Mouse (Mus musculus): Measurements from ENCODE around the gene Dmrt2.

The Dmrt2 gene

DNA sequence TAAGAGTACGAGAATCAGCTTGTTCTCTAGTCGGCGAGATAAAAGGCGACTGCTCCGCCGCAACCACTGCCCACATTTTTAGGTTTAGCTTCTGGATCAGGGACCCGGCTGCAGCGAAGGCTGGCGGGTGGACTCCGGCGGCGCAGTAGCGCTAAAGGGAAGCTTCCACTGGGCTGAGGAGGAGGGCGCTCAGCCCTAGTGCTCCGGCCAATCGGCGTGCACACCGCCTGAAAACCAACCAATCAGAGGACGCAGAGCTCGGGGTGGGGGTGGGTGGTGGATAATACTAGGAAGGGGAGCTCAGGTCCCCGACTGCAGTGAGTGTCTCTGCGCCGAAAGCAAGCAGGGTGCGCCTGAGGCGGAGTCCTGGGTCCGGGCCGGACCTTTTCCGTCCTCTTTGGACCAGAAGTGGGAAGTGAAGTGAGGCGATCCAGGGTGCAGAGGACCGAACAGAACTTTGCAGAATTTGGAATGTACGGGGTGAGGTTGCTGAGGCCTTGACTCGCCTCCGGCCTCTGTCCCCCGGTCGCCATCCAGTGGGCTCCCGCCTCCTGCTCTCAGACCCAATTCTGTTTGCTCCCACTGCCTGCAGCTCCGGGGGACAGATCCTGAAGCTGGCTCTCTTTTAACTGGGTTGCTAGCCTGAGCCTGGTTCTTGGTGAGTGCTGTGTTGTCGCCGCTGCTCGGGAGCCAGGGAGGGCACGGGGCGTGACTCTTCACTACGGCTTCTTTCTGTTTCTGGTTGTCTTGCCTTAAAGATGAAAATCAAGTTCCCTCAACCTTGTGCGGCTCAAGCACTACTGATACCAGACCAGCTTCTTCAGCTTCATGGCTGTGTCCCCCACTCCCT, at the start of gene Dmrt2:
Gene Dmrt2, plus strand, starts transcription at position 311 of the 850 bp plus-strand sequence.
- DNase-seq (ENCODE audit: low read depth, low spot score) = peak; percentile 94

DNA sequence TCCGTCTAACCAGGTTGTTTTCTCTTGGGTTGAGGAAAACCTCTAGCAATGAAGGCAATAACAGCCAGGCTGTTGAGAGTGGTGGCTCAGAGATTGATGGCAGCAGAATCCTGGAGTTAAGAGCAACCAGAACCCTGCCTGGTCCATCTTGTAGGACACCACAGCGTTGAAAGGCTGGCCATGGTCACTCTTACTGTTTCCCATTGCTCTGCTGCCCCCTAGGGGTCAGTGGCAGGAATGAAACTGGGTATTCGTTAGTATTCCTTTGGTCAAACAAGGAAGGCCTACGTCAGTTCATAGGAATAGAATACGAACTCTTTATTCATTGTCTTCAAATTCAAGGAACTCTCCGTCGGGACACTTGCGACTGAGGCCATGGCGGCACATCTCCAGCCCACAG, 43.7 kb upstream of the Dmrt2 start:
- DNase-seq (ENCODE audit: low read depth, low spot score) = peak; percentile 34

DNA sequence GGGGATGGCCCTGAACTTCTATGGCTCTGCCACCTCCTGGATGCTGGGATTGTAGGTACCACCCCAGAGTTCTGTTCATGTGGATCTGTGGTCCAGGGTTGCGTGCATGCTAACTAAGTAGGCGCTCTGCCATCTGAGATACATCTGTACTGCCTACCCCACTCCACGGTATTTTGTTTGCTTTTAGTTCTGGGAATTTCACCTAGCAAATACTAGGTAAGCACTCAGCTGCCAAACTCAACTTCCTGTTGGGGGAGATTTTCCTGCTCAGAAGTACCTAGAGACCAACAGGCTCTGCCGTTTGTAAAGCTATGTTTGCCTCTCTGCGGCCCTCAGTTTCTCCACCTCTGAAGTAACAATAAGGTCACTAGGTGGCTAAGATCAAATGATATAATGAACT, 37.1 kb upstream of the Dmrt2 start:
- DNase-seq (ENCODE audit: low read depth, low spot score) = no peak

DNA sequence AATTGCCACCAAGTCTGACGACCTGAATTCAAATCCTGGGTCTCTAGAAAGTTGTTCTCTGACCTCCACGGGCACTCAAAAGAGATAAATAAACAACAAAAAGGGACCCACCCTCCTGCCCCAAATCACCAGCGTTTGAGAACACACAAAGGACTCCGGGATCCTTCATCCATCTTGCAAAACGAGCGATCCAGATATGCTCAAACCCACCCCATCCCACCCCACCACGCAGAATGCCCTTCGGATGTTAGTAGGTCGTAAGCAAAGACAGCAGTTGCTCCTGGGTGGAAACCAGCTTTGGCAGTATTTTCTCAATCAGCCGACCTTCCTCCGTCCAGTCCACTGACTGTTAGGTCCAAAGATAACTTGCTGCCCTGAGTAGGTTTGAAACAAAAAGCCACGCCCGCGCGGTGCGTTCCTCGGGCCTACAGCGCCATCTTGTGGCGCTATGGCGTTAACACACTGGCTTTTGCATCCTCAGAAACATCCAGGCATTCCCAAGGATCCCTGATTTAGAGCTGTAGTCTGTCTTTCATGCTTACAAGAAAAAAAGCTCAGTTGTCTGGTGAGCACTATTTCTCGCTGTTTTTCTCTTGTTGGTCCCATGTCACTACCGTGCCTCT, 36.5 kb upstream of the Dmrt2 start:
- peak; percentile 60 for DNase-seq (ENCODE audit: low read depth, low spot score)

DNA sequence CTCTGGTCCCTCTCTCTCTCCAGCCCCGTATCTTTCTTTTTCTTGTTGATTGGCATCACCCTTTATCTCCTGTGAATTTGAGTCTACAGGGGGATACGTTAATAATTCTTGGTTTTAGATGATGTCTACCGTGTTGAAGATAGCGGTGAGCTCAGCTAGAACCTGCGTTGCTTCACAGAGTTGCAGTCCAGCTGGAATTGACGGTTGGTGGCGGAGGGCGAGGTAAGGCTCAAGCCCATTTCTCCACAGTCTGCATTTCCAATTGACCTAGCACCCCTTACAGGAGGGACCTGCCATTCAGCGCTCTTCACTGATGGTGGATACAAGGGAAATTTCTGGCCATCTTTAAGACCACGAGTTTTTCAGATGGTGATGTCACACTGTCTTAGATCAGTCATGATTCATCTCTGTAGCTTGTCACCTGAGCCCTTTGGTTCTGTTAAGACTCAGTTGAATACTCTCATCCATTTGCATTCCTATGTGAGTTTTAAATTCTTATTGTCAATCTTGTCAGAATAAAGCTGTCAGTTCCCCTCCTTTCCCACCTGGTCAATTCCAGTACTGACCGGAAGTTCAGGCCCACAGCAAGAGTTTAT, 33.3 kb upstream of the Dmrt2 start:
- DNase-seq (ENCODE audit: low read depth, low spot score) = no peak

DNA sequence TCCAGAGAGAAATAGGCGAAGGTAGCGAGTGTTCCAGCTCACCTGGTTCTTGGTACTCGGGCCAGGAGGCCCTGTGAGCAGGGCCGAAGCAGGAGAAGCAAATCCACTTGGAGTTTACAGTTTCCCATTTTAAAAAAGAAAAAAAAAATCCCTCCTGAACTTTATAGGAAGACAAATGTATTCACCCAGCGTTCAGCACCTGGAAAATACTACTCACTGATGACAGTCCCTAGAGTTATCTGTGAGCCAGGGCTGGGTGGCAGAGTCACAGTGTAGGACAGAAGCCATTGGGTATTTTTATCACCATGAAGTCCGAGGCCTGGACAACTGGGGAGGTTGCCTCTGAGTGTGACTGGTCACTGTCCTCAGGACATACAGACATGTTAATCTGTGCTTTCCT, 30.4 kb upstream of the Dmrt2 start:
- no peak for DNase-seq (ENCODE audit: low read depth, low spot score)

DNA sequence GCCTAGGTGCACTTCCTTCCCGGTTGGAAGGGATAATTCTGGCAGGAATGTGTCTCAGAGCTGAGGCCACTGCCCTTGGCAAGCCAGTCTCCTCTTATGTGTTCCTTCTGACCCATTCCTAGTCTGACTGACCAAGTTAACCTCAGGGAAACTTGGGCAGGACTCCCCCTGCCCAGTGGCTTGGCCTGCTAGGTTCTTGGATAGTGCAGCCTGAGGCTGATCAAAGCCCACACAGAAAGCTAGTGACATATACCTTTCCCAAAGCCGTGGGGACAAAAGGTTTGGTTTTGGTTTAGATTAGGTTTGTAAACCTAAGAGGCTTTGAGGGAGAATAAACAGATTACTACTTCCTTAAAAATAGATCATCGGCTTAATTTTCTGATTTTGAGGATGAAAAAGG, 25.1 kb upstream of the Dmrt2 start:
- DNase-seq (ENCODE audit: low read depth, low spot score) = no peak

DNA sequence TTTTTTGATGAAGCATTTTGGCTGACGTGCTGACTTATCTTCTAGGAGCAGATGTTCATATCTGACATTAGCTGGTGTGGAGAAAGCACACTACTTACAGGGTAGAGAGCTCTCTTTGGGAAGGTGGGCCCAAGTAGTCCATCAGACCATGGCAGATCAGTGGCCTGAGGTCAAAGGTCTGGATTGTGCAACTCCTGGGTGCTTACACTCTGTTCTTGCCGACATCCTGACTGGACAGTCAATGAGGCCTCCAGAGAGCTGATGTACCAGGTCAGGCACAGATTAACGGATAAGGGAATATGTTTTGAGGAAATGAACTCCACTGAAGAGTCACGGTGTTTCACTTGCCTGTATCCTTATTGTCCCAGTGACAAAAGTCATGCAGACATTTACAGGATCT, 23.5 kb upstream of the Dmrt2 start:
- DNase-seq (ENCODE audit: low read depth, low spot score) = no peak

DNA sequence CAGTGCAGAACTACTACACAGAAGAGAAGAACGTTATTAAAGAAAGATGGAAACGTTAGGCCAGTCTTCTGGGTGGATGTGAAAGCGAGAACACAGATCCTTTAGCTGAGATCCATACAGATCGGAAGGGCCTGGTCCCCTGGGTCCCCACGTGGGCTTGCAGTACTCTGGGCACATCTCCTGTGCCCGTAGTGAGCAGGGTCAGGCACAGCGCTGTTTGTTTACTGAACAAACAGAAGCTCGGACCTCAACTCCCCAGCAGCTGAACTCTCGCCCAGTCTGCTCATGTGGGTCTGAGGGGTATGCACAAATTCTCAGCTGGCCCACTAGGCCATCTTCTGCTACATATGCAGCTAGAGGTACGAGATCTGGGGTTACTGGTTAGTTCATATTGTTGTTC, 21.7 kb upstream of the Dmrt2 start:
- no peak for DNase-seq (ENCODE audit: low read depth, low spot score)

DNA sequence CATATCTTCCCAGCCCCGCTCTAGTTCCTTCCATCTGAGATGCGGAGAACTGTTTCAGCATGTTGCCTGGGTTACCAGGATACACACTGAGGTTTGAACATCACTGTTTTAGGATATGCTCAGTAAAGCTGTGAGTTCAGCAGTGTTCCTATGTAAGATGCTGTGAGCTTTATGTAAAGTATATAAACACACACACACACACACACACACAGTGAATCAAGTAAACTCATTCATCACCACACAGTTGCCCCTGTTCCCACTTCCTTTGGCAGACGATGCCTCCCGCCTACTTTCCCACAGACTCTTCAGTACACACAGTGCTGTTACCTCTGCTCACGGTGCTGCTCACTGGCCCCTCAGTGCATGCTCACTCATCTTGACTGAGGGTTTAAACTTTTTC, 19.7 kb upstream of the Dmrt2 start:
- no peak for DNase-seq (ENCODE audit: low read depth, low spot score)

DNA sequence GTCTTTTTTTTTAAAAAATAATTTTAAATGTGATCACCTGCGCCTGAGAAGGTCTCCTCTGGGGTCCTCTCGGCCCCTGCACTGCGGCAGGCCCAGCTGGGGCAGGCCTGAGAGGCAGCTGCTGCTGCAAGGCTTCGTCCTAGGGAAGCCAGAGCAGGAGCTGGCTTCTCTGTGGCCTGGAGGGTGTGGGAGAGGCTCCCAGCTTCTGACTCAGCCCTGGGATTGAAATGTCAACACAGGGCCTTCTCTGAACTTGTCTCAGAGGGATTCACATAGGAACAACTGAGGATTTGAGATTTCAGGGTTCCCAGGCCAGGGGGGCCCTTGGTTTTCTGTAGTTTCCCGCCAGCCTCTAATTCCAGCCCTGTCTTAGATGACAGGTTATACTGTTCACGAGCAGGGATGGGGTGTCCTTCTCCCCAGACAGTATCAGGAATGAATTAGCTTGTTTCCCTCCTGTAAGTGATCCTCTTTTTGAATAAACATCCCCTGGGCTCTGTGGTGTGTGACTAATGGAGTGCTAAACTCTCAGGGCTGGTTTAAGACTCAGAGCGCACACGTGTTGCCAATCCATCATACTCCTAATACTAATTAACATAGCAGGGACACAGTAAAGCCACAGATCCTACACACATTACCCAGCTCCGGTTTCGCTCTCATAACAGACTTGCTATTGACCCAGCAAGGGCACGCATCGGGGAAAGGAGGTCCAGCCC, 18.0 kb upstream of the Dmrt2 start:
- DNase-seq (ENCODE audit: low read depth, low spot score) = no peak

DNA sequence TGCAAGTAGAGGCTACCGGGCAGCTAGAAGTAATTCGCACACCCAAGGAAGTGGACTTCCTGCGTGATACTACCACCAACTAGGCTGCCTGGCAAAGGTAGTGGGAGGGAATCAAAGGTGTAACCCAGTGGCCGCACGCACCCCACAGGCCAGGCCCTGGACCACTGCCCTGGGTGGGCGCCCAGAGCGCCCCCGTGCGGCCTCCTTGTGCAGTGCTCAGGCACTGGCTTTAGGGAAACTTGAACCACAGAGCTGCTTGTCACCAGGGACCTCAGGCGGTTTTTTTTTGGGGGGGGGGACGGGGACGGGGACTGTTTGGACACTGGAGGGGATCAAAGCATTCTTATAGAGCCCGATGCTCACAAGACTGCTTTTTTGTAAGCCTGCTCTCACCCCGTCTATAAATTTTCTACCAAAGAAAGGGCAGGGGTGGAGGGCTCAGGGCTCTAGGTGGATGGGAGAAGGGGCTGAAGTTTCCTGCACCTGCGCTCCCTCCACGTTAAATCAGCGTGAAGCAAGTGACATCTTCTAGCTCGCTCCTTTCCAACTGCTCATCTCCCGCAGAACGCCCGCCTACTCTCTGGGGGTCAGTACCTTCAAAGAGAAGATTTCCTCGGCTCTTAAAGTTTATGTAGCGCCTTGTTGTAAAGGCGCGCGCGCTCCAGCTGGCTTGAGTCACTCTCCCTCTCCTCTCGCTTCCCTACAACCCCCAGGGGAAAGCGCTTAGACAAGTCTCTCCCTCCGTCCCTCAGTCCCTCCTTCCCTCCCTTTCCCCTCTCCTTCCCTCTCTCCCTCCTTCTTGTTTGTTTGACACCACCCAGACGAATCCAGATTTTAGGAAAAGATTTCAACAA, 6.5 kb upstream of the Dmrt2 start:
- no peak for DNase-seq (ENCODE audit: low read depth, low spot score)

DNA sequence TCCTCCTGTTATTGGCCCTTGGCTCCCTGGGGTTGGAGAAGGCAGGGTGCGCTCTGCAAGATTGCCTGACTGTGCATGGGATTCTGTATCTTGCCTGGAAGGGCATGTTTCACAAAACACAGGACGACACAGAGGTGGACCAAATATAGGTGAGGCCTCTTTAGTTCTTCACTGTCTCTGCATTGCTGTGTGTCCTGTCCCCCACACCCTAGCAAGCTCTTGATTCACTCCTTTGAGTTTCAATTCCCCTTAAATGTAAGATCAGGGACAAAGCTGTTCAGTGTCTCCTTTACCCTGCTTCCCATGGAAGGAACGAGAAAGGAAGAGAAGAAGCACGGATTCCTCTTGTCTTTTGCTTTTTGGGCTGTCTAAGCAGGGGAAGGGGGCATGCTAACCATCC, 4.4 kb upstream of the Dmrt2 start:
- no peak for DNase-seq (ENCODE audit: low read depth, low spot score)

DNA sequence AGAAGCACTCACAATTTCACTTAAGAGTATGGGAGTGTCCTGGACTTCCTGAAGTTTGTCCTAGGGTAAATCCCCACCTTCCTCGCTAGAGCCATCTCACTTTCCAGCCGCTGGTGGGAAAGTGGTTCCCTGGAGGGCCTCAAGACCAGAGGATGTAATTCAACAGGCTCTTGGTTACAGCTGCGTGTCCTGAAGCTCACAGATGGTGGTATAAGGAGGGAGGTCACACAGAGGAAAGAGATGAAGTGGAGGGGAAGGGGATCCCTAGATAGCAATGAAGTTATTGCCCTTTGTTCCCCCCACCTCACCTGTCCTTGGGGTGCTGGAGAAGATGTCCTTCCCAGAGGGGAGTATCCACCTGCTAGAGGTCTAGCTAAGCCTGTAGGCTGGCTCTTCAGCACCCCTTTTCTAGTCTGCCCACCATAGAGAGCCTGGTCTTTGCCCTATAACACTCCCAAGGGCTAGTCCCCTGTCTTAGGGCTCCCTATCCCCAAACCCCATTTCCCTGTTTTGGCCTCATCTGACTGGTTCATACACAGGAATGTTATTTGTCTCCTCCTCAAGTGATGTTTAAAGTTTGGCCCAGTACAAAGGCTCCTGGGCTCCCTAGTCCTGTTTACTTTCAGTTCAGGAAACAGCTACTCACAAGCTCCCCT, 2.5 kb upstream of the Dmrt2 start:
- DNase-seq (ENCODE audit: low read depth, low spot score) = no peak

DNA sequence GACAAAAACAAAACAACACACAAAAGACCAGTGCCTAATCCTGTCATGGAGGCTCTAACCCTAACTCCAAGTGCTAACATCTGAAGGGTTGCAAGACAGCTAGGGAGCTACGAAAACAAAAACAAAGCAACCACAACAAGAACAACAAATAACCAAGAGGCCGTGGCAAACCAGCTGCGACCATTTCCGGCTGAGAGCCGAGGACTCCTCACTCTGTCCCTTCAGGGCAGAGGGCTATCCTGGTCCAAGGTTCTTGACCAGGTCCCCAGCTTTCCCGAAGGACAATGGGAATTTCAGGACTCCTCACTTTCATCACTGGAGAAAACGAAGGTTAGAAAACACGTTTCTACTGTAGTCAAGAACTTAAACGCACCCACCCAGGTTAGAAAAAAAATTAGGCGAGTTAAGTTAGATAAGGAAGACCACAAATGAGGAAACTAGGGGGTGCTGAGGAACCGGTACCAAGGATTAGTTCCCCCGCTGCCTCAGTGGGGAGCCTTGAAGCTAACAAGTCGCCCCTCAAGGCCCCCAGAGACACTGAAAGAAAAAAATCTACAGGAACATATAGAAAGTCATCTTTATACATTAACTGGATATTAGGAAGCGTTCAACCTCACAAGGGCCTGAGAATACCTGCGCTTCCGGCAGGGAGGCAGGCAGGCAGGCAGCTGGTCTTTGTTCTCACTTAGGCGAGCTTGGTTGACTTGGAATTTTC, 1.5 kb upstream of the Dmrt2 start:
- no peak for DNase-seq (ENCODE audit: low read depth, low spot score)

DNA sequence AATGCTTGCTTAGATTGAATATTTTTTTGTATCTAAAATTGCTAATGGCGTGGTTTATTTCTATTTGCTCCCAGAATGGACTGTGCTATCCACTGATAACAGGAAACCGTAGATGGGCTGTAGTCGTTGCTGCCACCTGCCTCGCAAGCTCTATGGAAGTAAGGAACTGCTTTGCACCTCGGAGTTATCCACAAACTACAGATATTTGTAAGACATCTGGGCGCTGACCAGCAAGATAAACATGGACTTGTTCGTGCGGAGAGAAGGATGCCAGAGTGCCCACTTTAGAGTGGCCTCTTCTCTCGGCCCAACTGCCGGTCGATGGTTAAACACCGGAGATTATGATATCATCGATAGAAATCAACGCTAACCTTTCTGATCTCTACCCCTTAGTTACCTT, 530 bp upstream of the Dmrt2 start:
- no peak for DNase-seq (ENCODE audit: low read depth, low spot score)

DNA sequence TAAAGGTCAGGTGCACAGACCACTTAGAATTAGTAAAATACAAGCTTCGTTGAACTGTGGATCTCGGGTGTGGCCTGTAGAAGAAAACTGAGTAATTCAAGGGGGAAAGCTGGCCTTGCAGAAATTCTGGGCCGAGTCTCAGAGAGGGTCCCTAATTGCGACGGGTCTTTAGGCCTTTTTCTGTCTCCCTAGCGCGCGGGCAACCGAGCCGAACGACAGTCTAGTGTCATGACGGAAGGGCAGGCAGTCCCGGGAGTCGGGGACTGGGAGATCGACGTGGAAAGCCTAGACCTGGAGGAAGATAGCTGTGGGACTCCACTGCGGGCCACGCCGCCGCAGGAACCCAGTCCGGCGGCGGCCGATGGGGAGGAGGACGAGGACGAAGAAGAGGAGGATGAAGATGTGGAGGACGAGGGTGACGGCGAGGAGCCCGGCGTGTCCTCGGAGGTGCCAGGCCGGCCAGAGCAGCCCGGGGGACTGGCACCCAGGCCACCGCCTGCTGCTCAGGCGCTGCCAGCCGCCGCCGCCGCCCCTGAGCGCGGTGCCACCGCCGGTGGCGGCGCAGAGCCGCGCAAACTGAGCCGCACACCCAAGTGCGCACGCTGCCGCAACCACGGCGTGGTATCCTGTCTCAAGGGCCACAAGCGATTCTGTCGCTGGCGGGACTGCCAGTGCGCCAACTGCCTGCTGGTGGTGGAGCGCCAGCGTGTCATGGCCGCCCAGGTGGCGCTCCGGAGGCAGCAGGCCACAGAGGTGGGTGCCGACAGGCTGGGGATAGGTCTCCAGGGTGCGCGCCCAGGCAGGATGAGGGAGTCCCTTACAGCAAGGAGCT, 1.2 kb downstream of the Dmrt2 start:
- DNase-seq (ENCODE audit: low read depth, low spot score) = no peak

DNA sequence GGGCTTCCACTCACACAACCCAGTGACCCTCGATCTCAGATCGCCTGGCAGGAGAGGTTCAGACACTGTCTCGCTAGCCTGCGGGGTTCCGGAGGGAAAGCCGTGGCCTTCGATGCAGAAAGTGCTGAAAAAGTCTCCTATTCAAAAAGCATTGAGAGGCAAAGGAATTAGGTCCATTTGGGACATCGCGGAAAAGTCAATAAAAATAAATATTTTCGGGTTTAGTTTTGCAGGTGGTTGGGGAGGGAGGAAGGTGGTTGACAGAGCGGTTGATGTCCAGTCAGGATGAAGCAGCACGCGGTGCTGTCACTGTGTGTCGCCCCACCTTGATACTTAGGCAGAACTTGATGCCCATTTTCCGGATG, 1.8 kb downstream of the Dmrt2 start:
- no peak for DNase-seq (ENCODE audit: low read depth, low spot score)

DNA sequence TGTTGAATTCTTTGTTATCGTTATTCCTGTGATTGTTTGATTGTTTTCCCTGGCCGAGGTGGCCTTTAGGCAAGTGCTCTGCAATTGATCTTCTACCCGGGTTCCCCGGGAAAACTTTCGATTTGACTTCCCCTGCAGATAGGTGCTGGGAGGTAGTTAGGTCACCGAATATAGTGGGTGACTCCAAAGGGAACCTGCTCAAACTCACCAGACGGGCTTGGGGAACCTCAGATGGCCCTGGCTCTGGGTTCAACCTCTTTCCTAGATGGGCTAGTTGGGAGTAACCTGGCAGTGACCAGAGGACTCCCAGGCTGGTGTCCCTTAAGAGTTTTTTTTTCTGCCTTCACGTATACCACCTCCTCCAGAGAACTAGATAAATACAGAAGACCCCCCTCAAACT, 2.5 kb downstream of the Dmrt2 start:
- no peak for DNase-seq (ENCODE audit: low read depth, low spot score)

Measured in skeletal muscle tissue, adult 2 months (tissue).